In genomic region chr6:85132794-85133193, GRCm38 (mm10) we compare ENCODE assay signal across 11 mouse cellular contexts. TPM values are rescaled to one million over a fixed set of nuclear protein-coding genes. Genes with fewer than 3 reads are reported as not detected.
DNase-seq lines count a peak whose midpoint lies in the region; ATAC-seq and TF ChIP-seq lines count a peak whose summit lies in the region.
"Not testable (repeated sequence)": the region's sequence is repeated elsewhere in the genome, so short reads cannot be mapped to it uniquely, and the experiment has no call there.
"Had no signal": no experiment of that assay in that cellular context is flagged by ENCODE, and none has a peak within 500 bp of the region (broad histone marks: within the 10 kb centered on the region; RNA-seq: fewer than 3 reads in every experiment).

No protein-coding gene starts in this region.

- H3K9me3 ChIP-seq in ES-Bruce4 (replicated peaks; ENCODE audit: control insufficient read depth, insufficient read depth, low read length, poor library complexity, severe bottlenecking); liver, postnatal 0 days (ENCODE audit: low read length): not testable (repeated sequence)

- H3K36me3 ChIP-seq in ES-Bruce4 (ENCODE audit: control insufficient read depth, insufficient read depth, low read length, poor library complexity, severe bottlenecking); liver, postnatal 0 days (replicated peaks; ENCODE audit: insufficient read depth, low read length): not testable (repeated sequence)

- peak; percentile 69 for TF ChIP-seq CTCF in ES-Bruce4 (IDR thresholded peaks at IDR 0.05; ENCODE audit: low read depth, low read length)
- TF ChIP-seq CTCF in liver, postnatal 0 days (IDR thresholded peaks at IDR 0.05; ENCODE audit: low read depth), result peak; percentile 56

- ATAC-seq in liver, postnatal 0 days, result not testable (repeated sequence)

- H3K9ac ChIP-seq in ES-Bruce4 (ENCODE audit: low read depth, poor library complexity, severe bottlenecking); liver, postnatal 0 days (replicated peaks): not testable (repeated sequence)

- 44% methylated on average over 3 of the region's 3 CpGs for WGBS in liver, postnatal 0 days (ENCODE audit: insufficient replicate concordance)

- not testable (repeated sequence) for H3K4me2 ChIP-seq in liver, postnatal 0 days (ENCODE audit: low read depth, low read length)

- TF ChIP-seq EP300 in ES-Bruce4 (IDR thresholded peaks at IDR 0.05; ENCODE audit: insufficient read depth, low read depth, low read length), result 0 out of 2 replicates have a peak, but pooled peaks have one; percentile 17
- TF ChIP-seq EP300 in liver, postnatal 0 days (IDR thresholded peaks at IDR 0.05; ENCODE audit: low read depth), result not testable (repeated sequence)

- not testable (repeated sequence) for TF ChIP-seq POLR2A in ES-Bruce4 (IDR thresholded peaks at IDR 0.05; ENCODE audit: insufficient read depth, low read length)

- not testable (repeated sequence) for H3K4me3 ChIP-seq in ES-Bruce4 (ENCODE audit: low read depth, low read length); liver, postnatal 0 days (ENCODE audit: low read depth, low read length)

- peak; percentile 34 for DNase-seq in adrenal gland, postnatal 25 days
- DNase-seq in embryo, embryonic 10.5 days (ENCODE audit: low spot score), result peak; percentile 39
- DNase-seq in heart, postnatal 4 days, result peak; percentile 47
- peak; percentile 38 for DNase-seq in layer of hippocampus, adult 11-12 months (ENCODE audit: low spot score)
- DNase-seq in liver, postnatal 0 days, result peak; percentile 37
- DNase-seq in retina, embryonic 14.5 days (ENCODE audit: low spot score), result peak; percentile 46
- DNase-seq in thymus, postnatal 10 days (ENCODE audit: low spot score in 2 of 2), result peak; percentile 16 to 53

- not testable (repeated sequence) for H3K27me3 ChIP-seq in ES-Bruce4 (ENCODE audit: control insufficient read depth, insufficient read depth, low read length, poor library complexity, severe bottlenecking); liver, postnatal 0 days (ENCODE audit: insufficient read depth, low read length)

- not testable (repeated sequence) for H3K27ac ChIP-seq in ES-Bruce4 (ENCODE audit: insufficient read depth, low read length); liver, postnatal 0 days (ENCODE audit: low read depth)

- not testable (repeated sequence) for H3K4me1 ChIP-seq in ES-Bruce4 (ENCODE audit: control insufficient read depth, insufficient read depth, low read length); liver, postnatal 0 days (ENCODE audit: insufficient read depth)

RNA-seq across cellular contexts. Expression of gene Spr, which starts 4.8 kb away (rescaled TPM):
- 26.0 and 26.9 TPM in 2 replicates for polyA plus RNA-seq in ES-Bruce4 (2011; ENCODE audit: insufficient read depth, insufficient read length, low read depth, missing spikeins)
- 64.3 and 81.8 TPM in 2 replicates for total RNA-seq in adrenal gland, postnatal 25 days (2021)
- 10 to 100 TPM; 54.4 to 56.7 TPM for total RNA-seq in heart, postnatal 4 days (2021)
- 61.1 and 62.6 TPM in 2 replicates for polyA plus RNA-seq in liver, postnatal 0 days (2015; fragmentation: Nextera tagmentation; extraction: Ambion mirVana)

RNA-seq across cellular contexts. Expression of gene Emx1, which starts 54.4 kb away (rescaled TPM):
- 0.56 and 1.8 TPM in 2 replicates for polyA plus RNA-seq in ES-Bruce4 (2011; ENCODE audit: insufficient read depth, insufficient read length, low read depth, missing spikeins)
- total RNA-seq in adrenal gland, postnatal 25 days (2021), result not detected in 2 replicates
- not detected for total RNA-seq in heart, postnatal 4 days (2021)
- not detected in 2 replicates for polyA plus RNA-seq in liver, postnatal 0 days (2015; fragmentation: Nextera tagmentation; extraction: Ambion mirVana)
- total RNA-seq: gastrocnemius, adult 18-20 months had no signal
- polyA plus RNA-seq: heart, embryonic 12.5 days; intestine, embryonic 14.5 days had no signal
